Mouse (Mus musculus): Measurements from ENCODE around the gene Jam3. TPM values are rescaled to one million over a fixed set of nuclear protein-coding genes. Genes with fewer than 3 reads are reported as not detected.

Gene Jam3
- polyA plus RNA-seq (2016; fragmentation: Nextera tagmentation; extraction: Ambion mirVana) = 146 and 150 TPM in 2 replicates

GRCm38 (mm10) chr9:27154763-27155530 lies at the start of gene Jam3:
Jam3 (minus strand) TSS chr9:27155421.
- Histone ChIP-seq H3K9me3 (no peaks in the 10 kb centered on the region), H3K27ac (peak within 1 kb of the TSS; percentile 97), H3K4me1 (peaks cover 49% of the 10 kb centered on the region), H3K27me3 (ENCODE audit: poor library complexity, severe bottlenecking) (no peaks in the 10 kb centered on the region), H3K4me3 (peak within 1 kb of the TSS; percentile 85), H3K36me3 (replicated peaks) (peaks cover 26% of the 10 kb centered on the region)
- peak; percentile 97 for DNase-seq (ENCODE audit: extremely low spot score, low spot score)
- WGBS = under 1% methylated on average over 58 of the region's 58 CpGs

- no peak for DNase-seq (ENCODE audit: extremely low spot score, low spot score)
- Histone ChIP-seq H3K4me1 (peaks cover 35% of the 10 kb centered on the region), H3K9me3 (peaks cover 7% of the 10 kb centered on the region; the same call in 1 of the 2 replicates), H3K27ac (0 out of 2 replicates have a peak overlapping the region, but pooled peaks have one; percentile 59), H3K27me3 (ENCODE audit: poor library complexity, severe bottlenecking) (peaks cover 54% of the 10 kb centered on the region), H3K4me3 (no peak overlapping the region), H3K36me3 (replicated peaks) (no peaks in the 10 kb centered on the region)
- WGBS = 90% methylated on average over 6 of the region's 6 CpGs
These were observed 49.0 kb upstream of the Jam3 start for GRCm38 (mm10) chr9:27204201-27204600.

GRCm38 (mm10) chr9:27203134-27203533 lies 47.9 kb upstream of the Jam3 start:
- H3K36me3 ChIP-seq (replicated peaks) = no peaks in the 10 kb centered on the region
- H3K4me1 ChIP-seq = peaks cover 35% of the 10 kb centered on the region
- H3K27ac ChIP-seq = peak overlapping the region; percentile 59
- H3K27me3 ChIP-seq (ENCODE audit: poor library complexity, severe bottlenecking) = peaks cover 60% of the 10 kb centered on the region
- DNase-seq (ENCODE audit: extremely low spot score, low spot score) = peak; percentile 85
- 8% methylated on average over 2 of the region's 2 CpGs for WGBS
- peaks cover 7% of the 10 kb centered on the region; the same call in 1 of the 2 replicates for H3K9me3 ChIP-seq
- H3K4me3 ChIP-seq = peak overlapping the region; percentile 20; the same call in 1 of the 2 replicates

GRCm38 (mm10) chr9:27201472-27202219 lies 46.4 kb upstream of the Jam3 start:
- peaks cover 7% of the 10 kb centered on the region; the same call in 1 of the 2 replicates for H3K9me3 ChIP-seq
- no peak for DNase-seq (ENCODE audit: extremely low spot score, low spot score)
- WGBS = 83% methylated on average over 8 of the region's 8 CpGs
- no peak overlapping the region for H3K4me3 ChIP-seq
- peaks cover 35% of the 10 kb centered on the region for H3K4me1 ChIP-seq
- H3K27me3 ChIP-seq (ENCODE audit: poor library complexity, severe bottlenecking) = peaks cover 60% of the 10 kb centered on the region
- H3K36me3 ChIP-seq (replicated peaks) = no peaks in the 10 kb centered on the region
- H3K27ac ChIP-seq = no peak overlapping the region

DNA sequence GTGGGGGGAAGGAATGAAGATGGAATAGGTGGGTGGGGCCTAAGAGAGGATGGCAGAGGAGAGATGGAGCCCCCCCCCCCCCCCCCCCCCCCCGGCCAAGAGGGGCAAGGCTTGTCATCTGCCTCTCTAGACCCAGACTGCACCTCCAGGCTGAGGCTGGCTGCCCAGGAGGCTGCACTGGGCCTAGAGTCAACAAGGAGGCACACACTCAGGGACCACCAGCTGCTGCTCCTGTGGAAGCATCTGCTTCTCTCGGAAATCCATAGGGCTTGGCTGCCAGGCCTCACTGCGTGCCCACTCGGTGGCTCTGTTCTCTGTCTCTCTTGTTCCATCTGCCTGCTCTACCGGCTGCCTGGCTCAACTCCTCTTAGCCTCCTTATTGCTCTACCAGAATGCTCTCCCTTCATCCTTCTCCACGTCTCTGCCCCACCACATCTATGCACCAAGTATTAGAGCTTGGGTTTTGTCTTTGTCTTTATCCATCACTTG lies 38.4 kb upstream of the Jam3 start:
- H3K4me3 ChIP-seq = no peak overlapping the region
- peaks cover 28% of the 10 kb centered on the region for H3K4me1 ChIP-seq
- WGBS = 83% methylated on average over 5 of the region's 6 CpGs
- peak overlapping the region; percentile 79; the same call in 1 of the 2 replicates for H3K27ac ChIP-seq
- H3K36me3 ChIP-seq (replicated peaks) = no peaks in the 10 kb centered on the region
- DNase-seq (ENCODE audit: extremely low spot score, low spot score) = no peak
- peaks cover 15% of the 10 kb centered on the region; the same call in 1 of the 2 replicates for H3K27me3 ChIP-seq (ENCODE audit: poor library complexity, severe bottlenecking)
- H3K9me3 ChIP-seq = no peaks in the 10 kb centered on the region

DNA sequence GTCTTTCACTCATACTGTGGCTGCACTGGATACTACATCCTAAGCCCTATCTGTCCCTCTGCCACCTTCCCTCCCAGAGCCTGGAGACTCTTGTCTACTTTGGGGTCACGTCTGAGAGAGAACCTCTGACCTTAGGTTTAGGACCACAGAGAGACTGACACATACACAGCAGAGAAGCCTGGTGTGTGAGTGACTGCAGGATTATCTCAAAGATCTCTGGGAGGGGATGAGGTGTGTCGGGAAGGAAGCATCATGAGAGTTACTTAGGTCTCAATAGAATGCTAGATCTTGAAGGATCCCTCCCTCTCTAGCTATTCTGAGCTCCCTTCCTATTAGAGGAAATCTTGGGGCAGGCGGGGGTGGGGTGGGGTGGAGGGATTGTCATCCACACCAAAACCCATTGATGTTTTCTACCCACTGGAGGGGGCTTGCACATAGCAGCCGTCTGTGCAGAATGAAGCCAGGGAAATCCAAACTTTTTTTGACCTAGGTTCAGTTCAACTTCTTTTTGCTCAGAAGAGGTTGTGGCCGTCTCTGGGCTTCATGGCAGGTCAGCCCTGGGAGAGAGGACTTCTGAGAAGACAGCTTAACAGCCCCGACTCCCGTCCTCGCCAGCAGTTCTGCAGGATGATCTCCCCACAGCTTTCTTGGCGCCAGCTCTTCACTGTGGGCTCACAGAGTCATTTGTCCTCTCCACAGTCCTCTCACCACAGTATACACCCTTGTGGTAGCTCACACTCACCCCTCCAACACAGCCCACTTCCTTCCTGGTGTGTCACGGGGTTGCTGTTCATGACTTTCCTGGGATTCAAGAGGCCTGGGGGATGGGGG lies 37.8 kb upstream of the Jam3 start:
- 0 out of 2 replicates have a peak, but pooled peaks cover 14% of the 10 kb centered on the region for H3K27me3 ChIP-seq (ENCODE audit: poor library complexity, severe bottlenecking)
- H3K27ac ChIP-seq = peak overlapping the region; percentile 79
- no peaks in the 10 kb centered on the region for H3K9me3 ChIP-seq
- peak overlapping the region; percentile 44; the same call in 1 of the 2 replicates for H3K4me3 ChIP-seq
- WGBS = 65% methylated on average over 10 of the region's 10 CpGs
- H3K36me3 ChIP-seq (replicated peaks) = no peaks in the 10 kb centered on the region
- DNase-seq (ENCODE audit: extremely low spot score, low spot score) = no peak
- H3K4me1 ChIP-seq = peaks cover 28% of the 10 kb centered on the region

DNA sequence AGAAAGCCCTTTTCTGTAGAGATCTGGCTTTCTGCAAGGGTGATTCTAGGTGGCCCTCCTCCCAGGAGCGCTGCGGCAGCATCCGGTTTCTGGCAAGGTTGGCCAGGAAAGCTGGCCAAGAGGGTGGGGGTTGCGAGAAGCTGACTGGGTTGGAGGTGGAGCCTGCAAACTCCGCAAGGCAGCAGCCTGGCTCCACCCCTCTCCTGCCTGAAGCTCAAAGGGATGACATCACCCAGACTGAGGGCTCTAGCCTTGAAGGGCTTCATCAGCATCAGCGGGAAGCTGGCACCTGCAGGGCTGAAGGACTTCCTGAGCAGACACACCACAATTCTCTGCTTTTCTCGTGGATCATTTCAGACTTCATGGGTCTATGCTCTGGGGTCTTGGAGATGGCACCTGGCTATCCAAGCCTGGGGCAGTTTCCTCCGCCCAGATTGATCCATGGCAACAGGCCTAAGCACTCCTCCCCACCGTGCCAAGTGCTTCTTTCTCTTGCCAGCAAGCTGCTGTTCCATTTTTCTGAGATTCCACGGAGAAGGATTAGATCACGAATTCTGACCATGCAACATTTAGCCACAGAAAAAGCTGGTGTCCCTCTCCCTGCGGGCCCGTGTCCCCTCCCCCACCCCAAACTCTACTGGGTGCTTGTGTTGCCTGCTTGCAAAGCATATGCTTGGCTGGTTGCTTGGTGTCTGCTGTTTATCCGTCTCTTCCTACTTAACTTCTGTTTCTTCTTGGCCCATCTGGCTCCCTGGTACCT lies 37.0 kb upstream of the Jam3 start:
- Histone ChIP-seq H3K27me3 (ENCODE audit: poor library complexity, severe bottlenecking) (0 out of 2 replicates have a peak, but pooled peaks cover 14% of the 10 kb centered on the region), H3K4me3 (peak overlapping the region; percentile 44), H3K27ac (peak overlapping the region; percentile 79), H3K36me3 (replicated peaks) (no peaks in the 10 kb centered on the region), H3K9me3 (no peaks in the 10 kb centered on the region), H3K4me1 (peaks cover 28% of the 10 kb centered on the region)
- DNase-seq (ENCODE audit: extremely low spot score, low spot score) = peak; percentile 78
- WGBS = 8% methylated on average over 14 of the region's 14 CpGs

- DNase-seq (ENCODE audit: extremely low spot score, low spot score) = peak; percentile 27
- peak overlapping the region; percentile 44 for H3K4me3 ChIP-seq
- H3K36me3 ChIP-seq (replicated peaks) = no peaks in the 10 kb centered on the region
- H3K9me3 ChIP-seq = no peaks in the 10 kb centered on the region
- H3K4me1 ChIP-seq = peaks cover 28% of the 10 kb centered on the region
- H3K27ac ChIP-seq = peak overlapping the region; percentile 79
- H3K27me3 ChIP-seq (ENCODE audit: poor library complexity, severe bottlenecking) = 0 out of 2 replicates have a peak, but pooled peaks cover 14% of the 10 kb centered on the region
- 5% methylated on average over 7 of the region's 7 CpGs for whole genome bisulfite sequencing
These were observed 36.3 kb upstream of the Jam3 start for GRCm38 (mm10) chr9:27191501-27191981.

- peaks cover 36% of the 10 kb centered on the region for H3K4me1 ChIP-seq
- WGBS = 79% methylated on average over 8 of the region's 8 CpGs
- 0 out of 2 replicates have a peak, but pooled peaks cover 14% of the 10 kb centered on the region for H3K27me3 ChIP-seq (ENCODE audit: poor library complexity, severe bottlenecking)
- DNase-seq (ENCODE audit: extremely low spot score, low spot score) = no peak
- no peaks in the 10 kb centered on the region for H3K9me3 ChIP-seq
- H3K4me3 ChIP-seq = no peak overlapping the region
- H3K36me3 ChIP-seq (replicated peaks) = no peaks in the 10 kb centered on the region
- no peak overlapping the region for H3K27ac ChIP-seq
These were observed 35.2 kb upstream of the Jam3 start for GRCm38 (mm10) chr9:27190461-27190860.

GRCm38 (mm10) chr9:27189306-27189705 lies 34.1 kb upstream of the Jam3 start:
- Histone ChIP-seq H3K36me3 (replicated peaks) (no peaks in the 10 kb centered on the region), H3K27ac (no peak overlapping the region), H3K27me3 (ENCODE audit: poor library complexity, severe bottlenecking) (0 out of 2 replicates have a peak, but pooled peaks cover 14% of the 10 kb centered on the region), H3K9me3 (no peaks in the 10 kb centered on the region), H3K4me3 (no peak overlapping the region), H3K4me1 (peaks cover 36% of the 10 kb centered on the region)
- DNase-seq (ENCODE audit: extremely low spot score, low spot score) = no peak
- WGBS = 79% methylated on average over 2 of the region's 2 CpGs

GRCm38 (mm10) chr9:27188677-27189241 lies 33.5 kb upstream of the Jam3 start:
- 85% methylated on average over 7 of the region's 7 CpGs for WGBS
- no peak overlapping the region for H3K27ac ChIP-seq
- no peaks in the 10 kb centered on the region for H3K36me3 ChIP-seq (replicated peaks)

More at GRCm38 (mm10) chr9:27188677-27189241, 33.5 kb upstream of the Jam3 start:
- H3K9me3 ChIP-seq = no peaks in the 10 kb centered on the region
- H3K4me3 ChIP-seq = no peak overlapping the region
- peaks cover 36% of the 10 kb centered on the region for H3K4me1 ChIP-seq
- 0 out of 2 replicates have a peak, but pooled peaks cover 14% of the 10 kb centered on the region for H3K27me3 ChIP-seq (ENCODE audit: poor library complexity, severe bottlenecking)
- no peak for DNase-seq (ENCODE audit: extremely low spot score, low spot score)

Measured in forebrain, embryonic 10.5 days (tissue).